Mouse (Mus musculus): ENCODE data around the gene Trmt13. TPM values are rescaled to one million over a fixed set of nuclear protein-coding genes. Genes with fewer than 3 reads are reported as not detected.

Gene Trmt13
- total and polyA plus RNA-seq, 2 experiments: 3.0 to 6.4 TPM

DNA sequence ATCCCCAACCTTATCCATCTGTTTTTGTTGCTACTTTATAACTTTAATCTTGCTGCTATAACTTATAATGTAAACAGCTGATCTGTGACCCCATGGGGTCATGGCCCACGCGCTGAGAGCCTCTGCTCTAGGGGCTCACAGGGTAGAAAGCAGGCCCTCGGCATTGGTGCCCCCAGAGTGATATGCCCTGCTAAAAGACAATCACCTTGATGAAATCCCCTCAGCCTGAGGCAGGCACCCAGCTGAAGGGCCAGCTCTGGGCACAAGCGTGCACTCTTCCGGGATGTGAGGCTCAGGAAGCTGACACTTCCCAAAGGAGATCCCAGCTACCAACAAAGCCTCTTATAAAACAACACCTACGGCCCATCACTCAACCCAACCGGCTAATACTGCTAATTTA lies 24.2 kb upstream of the Trmt13 start:
- DNase-seq (ENCODE audit: extremely low read depth, low read depth, low spot score): no peak
- peaks cover 70% of the 10 kb centered on the region for H3K36me3 ChIP-seq (ENCODE audit: control insufficient read depth, insufficient read depth, low read length)
- WGBS: 82% methylated on average over 7 of the region's 7 CpGs

DNA sequence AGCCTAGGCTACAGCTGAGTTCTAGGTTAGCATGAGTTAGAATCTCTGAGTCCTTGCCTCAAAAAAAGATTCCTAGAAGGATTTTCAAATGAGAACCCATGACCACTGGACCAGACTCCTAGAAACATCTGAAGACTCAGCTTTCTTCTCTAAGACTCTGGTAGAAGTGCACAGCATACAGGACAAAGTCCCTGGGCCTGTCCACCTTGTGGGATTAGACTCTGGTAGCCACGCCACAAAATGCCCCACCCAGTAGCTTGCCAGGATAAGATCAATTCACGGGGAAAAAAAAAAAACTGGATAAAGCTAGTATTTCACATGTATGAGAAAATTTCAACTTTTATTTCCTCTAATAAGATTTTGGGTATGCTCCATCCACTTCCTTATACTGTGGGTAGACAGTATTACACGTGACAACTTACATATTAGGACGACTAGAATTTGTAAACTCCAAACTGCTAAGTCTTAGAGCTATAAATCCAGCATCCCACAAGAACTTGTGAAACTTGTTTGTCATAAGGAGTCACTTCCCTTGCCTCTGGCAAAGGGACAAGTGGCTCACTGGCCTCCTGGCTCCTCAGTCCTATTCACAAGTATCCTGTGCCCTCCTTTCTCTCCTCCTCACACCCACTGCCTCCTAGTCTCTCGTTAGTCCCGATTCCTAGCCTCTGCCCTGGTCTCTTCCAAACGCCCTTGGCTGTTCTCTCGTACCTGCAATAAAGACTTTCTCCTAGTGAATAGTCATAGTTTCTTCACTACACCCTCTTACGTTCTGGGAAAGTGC lies 23.5 kb upstream of the Trmt13 start:
- Histone ChIP-seq H3K79me2 (ENCODE audit: control insufficient read depth, insufficient read depth, low read length) (no peaks in the 10 kb centered on the region), H3K27ac (replicated peaks; ENCODE audit: insufficient read depth, low read depth, low read length) (no peak overlapping the region), H3K27me3 (ENCODE audit: control insufficient read depth, insufficient read depth, low read length) (no peaks in the 10 kb centered on the region), H3K4me1 (ENCODE audit: control insufficient read depth, insufficient read depth, low read length) (no peaks in the 10 kb centered on the region), H3K9ac (ENCODE audit: low read depth, low read length) (no peak overlapping the region), H3K4me3 (ENCODE audit: insufficient read depth, low read depth, low read length) (no peak overlapping the region), H3K36me3 (ENCODE audit: control insufficient read depth, insufficient read depth, low read length) (peaks cover 70% of the 10 kb centered on the region)
- 89% methylated on average over 9 of the region's 9 CpGs for WGBS
- TF ChIP-seq CTCF (IDR thresholded peaks at IDR 0.05; ENCODE audit: low read depth, low read length) (no peak), POLR2A (IDR thresholded peaks at IDR 0.05; ENCODE audit: extremely low read depth, insufficient read depth, low read length) (no peak)
- DNase-seq (ENCODE audit: extremely low read depth, low read depth, low spot score): no peak

More for the DNA sequence above, 24.2 kb upstream of the Trmt13 start:
- no peak overlapping the region for H3K9ac ChIP-seq (ENCODE audit: low read depth, low read length)
- no peak overlapping the region for H3K4me3 ChIP-seq (ENCODE audit: insufficient read depth, low read depth, low read length)
- H3K79me2 ChIP-seq (ENCODE audit: control insufficient read depth, insufficient read depth, low read length): no peaks in the 10 kb centered on the region
- H3K4me1 ChIP-seq (ENCODE audit: control insufficient read depth, insufficient read depth, low read length): no peaks in the 10 kb centered on the region
- TF ChIP-seq POLR2A (IDR thresholded peaks at IDR 0.05; ENCODE audit: extremely low read depth, insufficient read depth, low read length): no peak
- TF ChIP-seq CTCF (IDR thresholded peaks at IDR 0.05; ENCODE audit: low read depth, low read length): no peak
- H3K27ac ChIP-seq (replicated peaks; ENCODE audit: insufficient read depth, low read depth, low read length): peak overlapping the region; percentile 3; the same call in 1 of the 2 replicates
- H3K27me3 ChIP-seq (ENCODE audit: control insufficient read depth, insufficient read depth, low read length): no peaks in the 10 kb centered on the region

DNA sequence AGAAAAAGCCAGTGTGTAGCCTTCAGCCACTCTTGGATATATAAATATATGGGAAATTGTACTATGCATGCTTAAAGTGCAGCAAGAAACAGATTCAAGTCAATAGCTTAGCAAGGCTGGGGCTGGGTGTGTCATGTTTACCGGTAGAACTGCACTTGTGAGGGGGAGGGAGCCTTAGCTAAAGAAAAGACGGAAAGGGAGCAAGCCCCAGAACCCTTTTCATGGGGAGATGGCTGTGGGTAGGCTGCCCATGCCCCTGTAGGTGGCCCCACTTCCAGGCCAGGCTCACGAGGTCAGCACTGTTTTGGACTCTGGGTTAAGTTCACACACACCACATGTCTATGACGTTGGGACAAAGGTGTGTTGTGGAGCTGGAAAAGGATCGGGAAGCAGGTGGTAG lies 21.4 kb upstream of the Trmt13 start:
- H3K27ac ChIP-seq (replicated peaks; ENCODE audit: insufficient read depth, low read depth, low read length): no peak overlapping the region
- TF ChIP-seq CTCF (IDR thresholded peaks at IDR 0.05; ENCODE audit: low read depth, low read length): no peak
- no peak for TF ChIP-seq POLR2A (IDR thresholded peaks at IDR 0.05; ENCODE audit: extremely low read depth, insufficient read depth, low read length)
- H3K4me1 ChIP-seq (ENCODE audit: control insufficient read depth, insufficient read depth, low read length): no peaks in the 10 kb centered on the region
- H3K27me3 ChIP-seq (ENCODE audit: control insufficient read depth, insufficient read depth, low read length): no peaks in the 10 kb centered on the region
- no peak for DNase-seq (ENCODE audit: extremely low read depth, low read depth, low spot score)
- 52% methylated on average over 5 of the region's 5 CpGs for WGBS
- H3K9ac ChIP-seq (ENCODE audit: low read depth, low read length): no peak overlapping the region
- peaks cover 69% of the 10 kb centered on the region for H3K36me3 ChIP-seq (ENCODE audit: control insufficient read depth, insufficient read depth, low read length)
- no peak overlapping the region for H3K4me3 ChIP-seq (ENCODE audit: insufficient read depth, low read depth, low read length)
- no peaks in the 10 kb centered on the region for H3K79me2 ChIP-seq (ENCODE audit: control insufficient read depth, insufficient read depth, low read length)

DNA sequence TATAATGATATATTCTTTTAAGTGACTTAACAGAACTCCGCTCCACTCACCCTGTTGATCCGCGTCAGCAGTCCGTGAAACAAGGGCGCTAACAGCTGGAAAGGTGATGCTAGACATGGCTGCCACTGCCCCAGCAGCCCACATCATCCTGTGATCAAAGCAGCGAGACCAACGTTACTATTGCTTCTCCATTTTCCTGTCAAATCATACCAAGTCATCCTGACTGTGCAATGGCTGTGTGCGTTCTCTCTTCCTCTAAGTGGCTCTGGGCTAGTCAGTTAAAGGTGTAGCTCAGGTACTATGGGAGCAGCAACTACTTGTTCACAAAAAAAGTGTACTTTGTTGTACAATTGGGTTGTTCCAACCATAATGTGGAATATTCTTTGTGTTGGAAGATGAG lies 20.5 kb upstream of the Trmt13 start:
- Histone ChIP-seq H3K4me1 (ENCODE audit: control insufficient read depth, insufficient read depth, low read length) (no peaks in the 10 kb centered on the region), H3K9ac (ENCODE audit: low read depth, low read length) (no peak overlapping the region), H3K79me2 (ENCODE audit: control insufficient read depth, insufficient read depth, low read length) (no peaks in the 10 kb centered on the region), H3K4me3 (ENCODE audit: insufficient read depth, low read depth, low read length) (no peak overlapping the region), H3K36me3 (ENCODE audit: control insufficient read depth, insufficient read depth, low read length) (peaks cover 68% of the 10 kb centered on the region), H3K27ac (replicated peaks; ENCODE audit: insufficient read depth, low read depth, low read length) (no peak overlapping the region), H3K27me3 (ENCODE audit: control insufficient read depth, insufficient read depth, low read length) (no peaks in the 10 kb centered on the region)
- 94% methylated on average over 8 of the region's 8 CpGs for WGBS
- DNase-seq (ENCODE audit: extremely low read depth, low read depth, low spot score): no peak
- TF ChIP-seq CTCF (IDR thresholded peaks at IDR 0.05; ENCODE audit: low read depth, low read length): no peak
- no peak for TF ChIP-seq POLR2A (IDR thresholded peaks at IDR 0.05; ENCODE audit: extremely low read depth, insufficient read depth, low read length)

DNA sequence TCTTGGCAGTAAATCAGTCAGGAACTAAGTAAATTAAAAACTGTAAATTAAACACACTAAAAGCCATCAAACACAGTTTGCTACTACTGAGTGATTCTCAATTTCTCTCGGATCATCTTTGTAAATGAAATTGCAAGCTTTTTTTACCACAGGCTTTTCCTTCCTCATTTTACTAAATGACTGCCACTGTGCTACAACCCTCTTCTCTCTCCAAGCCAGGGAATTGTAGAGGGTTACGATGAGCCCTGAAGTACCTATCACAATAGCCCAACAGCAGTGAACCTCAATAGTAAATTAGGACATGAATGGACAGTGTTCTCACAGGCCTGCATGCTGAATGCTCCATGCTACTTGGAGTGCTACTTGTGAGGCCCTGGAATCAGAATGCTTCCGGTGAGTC lies 19.7 kb upstream of the Trmt13 start:
- no peak overlapping the region for H3K4me3 ChIP-seq (ENCODE audit: insufficient read depth, low read depth, low read length)
- no peaks in the 10 kb centered on the region for H3K4me1 ChIP-seq (ENCODE audit: control insufficient read depth, insufficient read depth, low read length)
- no peaks in the 10 kb centered on the region for H3K79me2 ChIP-seq (ENCODE audit: control insufficient read depth, insufficient read depth, low read length)
- no peak for DNase-seq (ENCODE audit: extremely low read depth, low read depth, low spot score)
- no peaks in the 10 kb centered on the region for H3K27me3 ChIP-seq (ENCODE audit: control insufficient read depth, insufficient read depth, low read length)
- TF ChIP-seq CTCF (IDR thresholded peaks at IDR 0.05; ENCODE audit: low read depth, low read length) (no peak), POLR2A (IDR thresholded peaks at IDR 0.05; ENCODE audit: extremely low read depth, insufficient read depth, low read length) (no peak)
- peaks cover 61% of the 10 kb centered on the region for H3K36me3 ChIP-seq (ENCODE audit: control insufficient read depth, insufficient read depth, low read length)
- no peak overlapping the region for H3K27ac ChIP-seq (replicated peaks; ENCODE audit: insufficient read depth, low read depth, low read length)
- WGBS: 78% methylated on average over 3 of the region's 3 CpGs
- H3K9ac ChIP-seq (ENCODE audit: low read depth, low read length): no peak overlapping the region

DNA sequence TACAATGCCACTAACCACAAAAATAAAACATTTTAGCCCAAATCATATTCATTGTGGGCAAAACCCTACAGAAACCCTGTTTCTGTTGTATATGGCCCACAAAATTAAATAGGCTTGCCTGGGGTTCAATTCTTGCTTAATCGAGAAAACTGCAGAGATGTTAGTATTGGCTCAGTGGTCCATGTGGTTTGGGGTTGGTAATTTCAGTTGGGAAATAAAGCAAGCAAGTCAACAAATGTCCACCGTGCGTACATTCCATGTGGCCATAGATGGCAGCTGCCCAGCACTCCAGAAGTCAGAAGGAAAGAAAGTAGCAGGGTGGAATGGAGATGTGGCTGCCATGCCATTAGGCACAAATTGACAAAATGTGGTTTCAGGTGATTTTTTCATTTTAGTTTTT lies 18.6 kb upstream of the Trmt13 start:
- Histone ChIP-seq H3K79me2 (ENCODE audit: control insufficient read depth, insufficient read depth, low read length) (no peaks in the 10 kb centered on the region), H3K9ac (ENCODE audit: low read depth, low read length) (no peak overlapping the region), H3K36me3 (ENCODE audit: control insufficient read depth, insufficient read depth, low read length) (peaks cover 57% of the 10 kb centered on the region), H3K27me3 (ENCODE audit: control insufficient read depth, insufficient read depth, low read length) (no peaks in the 10 kb centered on the region), H3K4me3 (ENCODE audit: insufficient read depth, low read depth, low read length) (no peak overlapping the region), H3K4me1 (ENCODE audit: control insufficient read depth, insufficient read depth, low read length) (no peaks in the 10 kb centered on the region), H3K27ac (replicated peaks; ENCODE audit: insufficient read depth, low read depth, low read length) (no peak overlapping the region)
- DNase-seq (ENCODE audit: extremely low read depth, low read depth, low spot score): peak; percentile 46
- TF ChIP-seq CTCF (IDR thresholded peaks at IDR 0.05; ENCODE audit: low read depth, low read length) (no peak), POLR2A (IDR thresholded peaks at IDR 0.05; ENCODE audit: extremely low read depth, insufficient read depth, low read length) (no peak)
- WGBS: 24% methylated on average over 3 of the region's 3 CpGs
